ENCODE assay signal across 9 mouse cellular contexts in the genomic region with DNA sequence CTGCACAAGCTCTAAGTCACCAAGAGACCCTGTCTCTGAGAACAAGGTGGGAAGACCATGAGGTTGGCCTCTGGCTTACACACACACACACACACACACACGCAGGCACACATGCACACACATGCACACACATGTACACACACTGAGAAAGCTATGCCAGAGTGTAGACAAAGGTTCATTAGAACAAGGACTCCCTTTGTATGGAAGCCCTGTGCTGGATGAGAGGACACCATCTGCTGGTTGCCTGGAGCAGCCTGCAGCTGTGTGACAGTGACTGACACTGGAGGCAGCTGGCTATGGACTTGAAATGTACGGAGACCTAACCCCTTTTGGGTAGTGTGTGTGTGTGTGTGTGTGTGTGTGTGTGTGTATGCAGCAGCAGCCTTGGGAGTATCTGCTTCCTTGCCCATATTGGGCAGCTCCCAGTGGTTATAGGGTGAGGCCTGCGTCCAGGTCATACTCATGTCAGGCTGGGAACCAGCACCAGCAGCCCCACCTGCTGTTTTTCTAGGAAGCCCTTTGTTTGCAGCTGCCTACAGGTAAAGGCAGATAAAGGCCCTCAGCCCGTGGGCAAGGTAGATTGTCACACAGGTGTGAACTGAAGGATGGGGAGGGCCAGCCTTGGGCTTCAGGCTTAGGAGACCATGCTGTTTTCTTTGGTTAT. TPM values are rescaled to one million over a fixed set of nuclear protein-coding genes. Genes with fewer than 3 reads are reported as not detected.
DNase-seq lines count a peak whose midpoint lies in the region; ATAC-seq and TF ChIP-seq lines count a peak whose summit lies in the region.
"Had no signal": no experiment of that assay in that cellular context is flagged by ENCODE, and none has a peak within 500 bp of the region (broad histone marks: within the 10 kb centered on the region; RNA-seq: fewer than 3 reads in every experiment).

No protein-coding gene starts in this region.

- no peak overlapping the region for H3K4me3 ChIP-seq in kidney, embryonic 14.5 days (ENCODE audit: low read length)
- no peak overlapping the region for H3K4me3 ChIP-seq in hindbrain, postnatal 0 days (ENCODE audit: low read length)
- H3K4me3 ChIP-seq in neural tube, embryonic 12.5 days, result no peak overlapping the region

- peak overlapping the region; percentile 12; the same call in 1 of the 2 replicates for H3K9ac ChIP-seq in kidney, embryonic 14.5 days (ENCODE audit: low read depth, low read length)
- H3K9ac ChIP-seq in hindbrain, postnatal 0 days (replicated peaks; ENCODE audit: low read length), result no peak overlapping the region
- no peak overlapping the region for H3K9ac ChIP-seq in neural tube, embryonic 12.5 days

- H3K36me3 ChIP-seq in kidney, embryonic 14.5 days (ENCODE audit: control insufficient read depth, insufficient read depth, low read length), result no peaks in the 10 kb centered on the region
- no peaks in the 10 kb centered on the region for H3K36me3 ChIP-seq in hindbrain, postnatal 0 days (ENCODE audit: insufficient read depth, low read length)
- no peaks in the 10 kb centered on the region for H3K36me3 ChIP-seq in neural tube, embryonic 12.5 days
- H3K36me3 ChIP-seq: G1E had no signal

- 55% methylated on average over 4 of the region's 4 CpGs for WGBS in kidney, embryonic 14.5 days
- WGBS in hindbrain, postnatal 0 days, result 62% methylated on average over 4 of the region's 4 CpGs
- WGBS in neural tube, embryonic 12.5 days, result 51% methylated on average over 4 of the region's 4 CpGs

- no peak for DNase-seq in kidney, adult 8-10 months
- DNase-seq in adipocyte (ENCODE audit: low spot score), result peak; percentile 58
- DNase-seq in hindbrain, postnatal 0 days (ENCODE audit: low spot score), result peak; percentile 59
- DNase-seq in cerebellum, postnatal 4 days (ENCODE audit: low spot score in 2 of 2), result no peak
- DNase-seq in ovary, adult 18-20 months (ENCODE audit: low spot score), result no peak
- DNase-seq in c-Kit-positive CD71-positive TER-119-positive erythroid progenitor cells, embryonic 14.5 days (ENCODE audit: low spot score), result no peak

- 0 out of 2 replicates have a peak, but pooled peaks have one; percentile 33 for ATAC-seq in kidney, embryonic 14.5 days (ENCODE audit: low FRiP score, low TSS enrichment)
- peak; percentile 69 for ATAC-seq in hindbrain, postnatal 0 days
- peak; percentile 29; the same call in 1 of the 2 replicates for ATAC-seq in neural tube, embryonic 12.5 days (ENCODE audit: low FRiP score, low read depth)

- H3K9me3 ChIP-seq in kidney, embryonic 14.5 days (ENCODE audit: control insufficient read depth, low read length), result no peaks in the 10 kb centered on the region
- H3K9me3 ChIP-seq in hindbrain, postnatal 0 days (ENCODE audit: low read length), result no peaks in the 10 kb centered on the region
- H3K9me3 ChIP-seq in neural tube, embryonic 12.5 days, result no peaks in the 10 kb centered on the region

- peaks cover 48% of the 10 kb centered on the region for H3K4me1 ChIP-seq in kidney, embryonic 14.5 days (ENCODE audit: control insufficient read depth, insufficient read depth, low read length)
- H3K4me1 ChIP-seq in hindbrain, postnatal 0 days (ENCODE audit: insufficient read depth, low read length), result peaks cover 45% of the 10 kb centered on the region
- H3K4me1 ChIP-seq in neural tube, embryonic 12.5 days, result peaks cover 57% of the 10 kb centered on the region

- no peak overlapping the region for H3K4me2 ChIP-seq in kidney, embryonic 14.5 days (replicated peaks; ENCODE audit: low read depth, low read length)
- H3K4me2 ChIP-seq in hindbrain, postnatal 0 days (ENCODE audit: low read depth, low read length), result no peak overlapping the region
- H3K4me2 ChIP-seq in neural tube, embryonic 12.5 days (replicated peaks), result no peak overlapping the region

- TF ChIP-seq CTCF in hindbrain, postnatal 0 days (IDR thresholded peaks at IDR 0.05; ENCODE audit: low read depth), result peak; percentile 61

- H3K27ac ChIP-seq in kidney, embryonic 14.5 days (ENCODE audit: low read depth, low read length), result no peak overlapping the region
- peak overlapping the region; percentile 26; the same call in 1 of the 2 replicates for H3K27ac ChIP-seq in hindbrain, postnatal 0 days
- peak overlapping the region; percentile 67 for H3K27ac ChIP-seq in neural tube, embryonic 12.5 days

- no peaks in the 10 kb centered on the region for H3K27me3 ChIP-seq in kidney, embryonic 14.5 days (ENCODE audit: control insufficient read depth, insufficient read depth, low read length)
- no peaks in the 10 kb centered on the region for H3K27me3 ChIP-seq in hindbrain, postnatal 0 days (ENCODE audit: insufficient read depth, low read length)
- no peaks in the 10 kb centered on the region for H3K27me3 ChIP-seq in neural tube, embryonic 12.5 days (replicated peaks)

RNA-seq across cellular contexts. Expression of gene Galnt2, which starts 55.4 kb away (rescaled TPM):
- polyA plus RNA-seq in kidney, embryonic 14.5 days (2014; fragmentation: Nextera tagmentation; extraction: Ambion mirVana), result 41.6 and 57.7 TPM in 2 replicates
- total RNA-seq in hindbrain, postnatal 0 days (2014; rRNA removed), result 36.5 and 77.6 TPM in 2 replicates
- 53.3 and 54.9 TPM in 2 replicates for polyA plus RNA-seq in hindbrain, postnatal 0 days (2015; fragmentation: Nextera tagmentation; extraction: Ambion mirVana)
- 91.1 and 93.8 TPM in 2 replicates for polyA plus RNA-seq in neural tube, embryonic 12.5 days (2016; fragmentation: Nextera tagmentation; extraction: Ambion mirVana)
- total RNA-seq: G1E had no signal
- polyA plus RNA-seq: G1E had no signal

Comparison
In these comparisons a context has a peak if more than half of its experiments do, and no peak if none do; other contexts are left out.
1. DNase-seq: peak in adipocyte (single experiment) and hindbrain, postnatal 0 days (single experiment); none in kidney, adult 8-10 months (0 of 2), cerebellum, postnatal 4 days (0 of 2), ovary, adult 18-20 months (single experiment) and c-Kit-positive CD71-positive TER-119-positive erythroid progenitor cells, embryonic 14.5 days (single experiment).
2. Peak in every context shown above with its lines, with median percentiles within 50 percentile points of each other: ATAC-seq.